Mouse (Mus musculus) forebrain, embryonic 10.5 days (tissue): ENCODE data around the gene Dcp1a. TPM values are rescaled to one million over a fixed set of nuclear protein-coding genes. Genes with fewer than 3 reads are reported as not detected.

ENCODE experiments used
- DNase-seq: peaks from one replicate; pipeline ENCODE4 v3.0.0-alpha.2; 2017; ENCODE audit warnings: low spot score; ENCODE audit errors: extremely low spot score
- H3K27ac ChIP-seq: fragments of 300-500 bp; sonication (generic); 2 replicates; pipeline ENCODE4 v1.5.1; 2016; ENCODE audit warnings: mild to moderate bottlenecking
- H3K27me3 ChIP-seq: fragments of 300-500 bp; sonication (generic); 2 replicates; pipeline ENCODE4 v1.6.1; 2016; ENCODE audit warnings: mild to moderate bottlenecking; ENCODE audit not compliant: poor library complexity, severe bottlenecking
- H3K36me3 ChIP-seq: fragments of 300-500 bp; sonication (generic); replicated peaks from 2 replicates; pipeline ENCODE4 v1.6.1; 2016; ENCODE audit warnings: mild to moderate bottlenecking, moderate library complexity
- H3K4me1 ChIP-seq: fragments of 300-500 bp; sonication (generic); 2 replicates; pipeline ENCODE4 v1.6.1; 2016
- H3K4me3 ChIP-seq: fragments of 300-500 bp; sonication (generic); 2 replicates; pipeline ENCODE4 v1.5.1; 2016; ENCODE audit warnings: mild to moderate bottlenecking, moderate library complexity
- H3K9me3 ChIP-seq: fragments of 300-500 bp; sonication (generic); 2 replicates; pipeline ENCODE4 v1.6.1; 2016; ENCODE audit warnings: mild to moderate bottlenecking, moderate library complexity
- WGBS: fragments of 180-500 bp; shearing (Covaris S2); methylation state at CpG from one replicate; pipeline ENCODE4 v1.1.7; 2016; 5-methylcytosine and 5-hydroxymethylcytosine counted together
- polyA plus RNA-seq: library from polyadenylated mRNA; unstranded; fragments of >200 nt; fragmentation: Nextera tagmentation; extraction: Ambion mirVana; gene quantifications from 2 replicates; pipeline ENCODE4 v1.2.1, GENCODE M21; 2016

The Dcp1a gene
- polyA plus RNA-seq, 1 experiment from 2014 or later: 33.8 TPM

DNA sequence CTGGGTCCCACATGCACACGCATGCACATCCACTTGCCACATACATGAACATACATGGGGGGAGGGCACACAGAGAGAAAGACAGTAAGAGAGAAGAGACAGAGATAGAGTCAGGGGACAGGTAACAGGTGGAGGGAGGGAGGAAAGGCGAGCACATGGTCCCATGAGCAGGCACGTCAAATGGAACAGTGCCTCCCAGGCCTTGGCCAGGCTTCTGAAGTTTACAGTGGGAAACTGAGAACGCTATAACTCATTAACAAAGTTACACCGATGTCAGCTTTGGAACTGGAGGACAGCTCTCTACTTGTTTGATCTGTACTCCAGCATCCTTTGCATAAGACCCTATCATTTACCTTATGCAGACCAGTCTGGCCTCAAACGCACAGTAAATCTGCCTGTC is 4.9 kb upstream of the Dcp1a start:
- Histone ChIP-seq H3K36me3 (no peaks in the 10 kb centered on the region), H3K9me3 (no peaks in the 10 kb centered on the region), H3K27ac (no peak overlapping the region), H3K4me1 (no peaks in the 10 kb centered on the region), H3K4me3 (no peak overlapping the region), H3K27me3 (no peaks in the 10 kb centered on the region)
- 84% methylated on average over 6 of the region's 6 CpGs for WGBS
- no peak for DNase-seq

DNA sequence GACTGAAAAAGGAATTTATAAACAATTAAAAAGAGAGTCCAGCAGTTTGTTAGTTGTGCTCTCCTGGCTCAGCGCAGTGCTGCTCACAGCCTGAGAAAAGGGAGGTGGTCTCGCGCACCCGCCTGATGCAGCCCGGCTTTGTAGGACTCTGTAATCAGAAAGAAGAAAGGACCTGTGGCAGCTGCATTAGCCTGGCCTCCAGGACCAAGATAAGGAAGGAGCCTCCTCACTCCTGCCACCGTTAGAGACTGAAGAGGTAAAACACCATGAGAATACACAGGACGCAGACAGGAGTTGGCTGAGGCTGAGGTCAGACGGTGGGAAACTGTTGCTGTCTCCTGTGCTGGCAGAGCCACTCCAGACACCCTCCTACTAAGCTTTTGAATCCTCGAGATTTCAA is 12.0 kb downstream of the Dcp1a start, which contains the start of gene Cacna1d:
Cacna1d (minus strand) TSS at position 114 of the 400 bp plus-strand sequence.
- peaks cover 93% of the 10 kb centered on the region for H3K36me3 ChIP-seq
- no peak within 1 kb of the TSS for H3K4me3 ChIP-seq
- 92% methylated on average over 9 of the region's 9 CpGs for WGBS
- H3K27ac ChIP-seq: no peak within 1 kb of the TSS
- H3K9me3 ChIP-seq: no peaks in the 10 kb centered on the region
- DNase-seq: no peak
- H3K27me3 ChIP-seq: no peaks in the 10 kb centered on the region
- no peaks in the 10 kb centered on the region for H3K4me1 ChIP-seq

- H3K4me1 ChIP-seq: no peaks in the 10 kb centered on the region
- H3K9me3 ChIP-seq: no peaks in the 10 kb centered on the region
- 86% methylated on average over 1 of the region's 1 CpGs for WGBS
- no peak overlapping the region for H3K4me3 ChIP-seq
- DNase-seq: no peak
- no peak overlapping the region for H3K27ac ChIP-seq
- no peaks in the 10 kb centered on the region for H3K27me3 ChIP-seq
- H3K36me3 ChIP-seq: peaks cover 93% of the 10 kb centered on the region
Measured at GRCm38 (mm10) chr14:30493276-30493675, 13.9 kb downstream of the Dcp1a start.

DNA sequence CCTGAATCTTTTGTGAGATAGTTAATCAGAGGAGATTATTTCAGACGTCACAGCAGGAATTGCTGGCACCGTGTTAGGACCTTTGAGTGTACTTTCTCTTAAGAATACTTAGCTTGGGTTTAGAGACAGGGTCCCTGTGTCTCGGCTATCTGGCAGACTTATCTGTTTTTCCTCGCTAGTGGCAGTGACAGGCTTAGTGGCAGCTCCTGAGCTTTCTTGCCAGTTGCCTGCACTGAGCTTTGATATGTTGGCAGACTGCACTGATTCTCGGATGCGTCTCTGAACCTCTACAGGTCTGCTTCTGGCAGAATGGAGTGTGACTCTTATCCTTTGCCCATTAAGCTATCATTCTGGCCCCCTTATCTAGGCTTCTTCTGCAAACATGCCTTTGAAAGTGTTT is 15.7 kb downstream of the Dcp1a start:
- 77% methylated on average over 6 of the region's 6 CpGs for WGBS
- Histone ChIP-seq H3K9me3 (no peaks in the 10 kb centered on the region), H3K4me1 (no peaks in the 10 kb centered on the region), H3K27ac (no peak overlapping the region), H3K36me3 (peaks cover 95% of the 10 kb centered on the region), H3K27me3 (no peaks in the 10 kb centered on the region), H3K4me3 (no peak overlapping the region)
- no peak for DNase-seq

DNA sequence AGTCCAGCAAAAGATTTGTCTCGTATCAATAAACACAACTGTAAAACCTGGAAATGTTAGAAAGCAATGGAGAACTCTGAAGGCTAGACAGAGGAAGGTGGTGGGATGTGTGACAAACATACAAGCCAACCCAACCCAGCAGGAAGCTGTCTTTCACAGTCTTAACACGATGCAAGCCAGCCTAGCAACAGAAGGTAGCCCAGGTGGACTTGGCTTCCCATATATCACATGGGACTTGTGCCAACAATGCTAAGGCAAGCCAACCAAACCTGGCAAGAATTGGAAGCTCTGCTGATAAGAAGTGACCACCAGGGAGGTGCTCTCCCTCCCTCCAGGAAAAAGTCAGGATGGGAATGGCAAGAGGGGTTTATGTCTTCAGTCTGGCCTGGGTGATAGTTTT is 18.9 kb downstream of the Dcp1a start:
- H3K27ac ChIP-seq: no peak overlapping the region
- WGBS: 92% methylated on average over 2 of the region's 2 CpGs
- H3K9me3 ChIP-seq: no peaks in the 10 kb centered on the region
- no peak overlapping the region for H3K4me3 ChIP-seq
- no peaks in the 10 kb centered on the region for H3K4me1 ChIP-seq
- no peaks in the 10 kb centered on the region for H3K27me3 ChIP-seq
- peaks cover 94% of the 10 kb centered on the region for H3K36me3 ChIP-seq
- DNase-seq: no peak

GRCm38 (mm10) chr14:30504990-30505389 is 25.7 kb downstream of the Dcp1a start:
- Histone ChIP-seq H3K36me3 (peaks cover 99% of the 10 kb centered on the region), H3K27ac (no peak overlapping the region), H3K4me1 (no peaks in the 10 kb centered on the region), H3K27me3 (no peaks in the 10 kb centered on the region), H3K4me3 (no peak overlapping the region), H3K9me3 (no peaks in the 10 kb centered on the region)
- DNase-seq: no peak
- WGBS: 94% methylated on average over 5 of the region's 5 CpGs

DNA sequence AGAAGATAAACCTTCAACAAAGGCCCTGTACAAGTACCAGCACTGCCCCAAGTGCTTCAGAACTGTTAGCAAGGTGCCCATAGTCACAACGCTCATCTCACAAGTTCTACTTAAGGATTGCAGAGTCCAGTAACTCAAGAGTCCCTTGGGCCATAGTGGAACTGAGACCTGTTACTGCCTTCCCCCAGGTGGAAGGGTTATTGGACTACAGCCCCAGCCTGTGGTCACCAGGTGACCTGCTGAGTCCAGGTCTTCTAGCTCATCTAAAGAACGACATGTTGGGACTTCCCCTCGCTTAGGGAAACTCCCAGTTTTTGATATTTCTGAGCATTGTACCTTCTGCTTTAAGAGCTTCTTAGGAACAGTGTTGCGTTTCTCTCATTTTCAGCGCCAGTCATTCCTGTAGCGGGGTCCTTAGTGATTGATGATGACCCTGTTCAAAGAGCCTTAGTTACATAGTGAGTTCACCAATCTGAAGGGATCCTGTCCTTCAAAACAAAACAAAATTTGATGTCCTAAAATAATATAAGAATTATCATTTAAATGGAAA is 31.0 kb downstream of the Dcp1a start:
- no peak for DNase-seq
- Histone ChIP-seq H3K9me3 (no peaks in the 10 kb centered on the region), H3K27me3 (no peaks in the 10 kb centered on the region), H3K4me3 (no peak overlapping the region), H3K27ac (no peak overlapping the region), H3K4me1 (no peaks in the 10 kb centered on the region), H3K36me3 (peaks cover 96% of the 10 kb centered on the region)
- WGBS: 95% methylated on average over 6 of the region's 6 CpGs

GRCm38 (mm10) chr14:30512896-30513295 is 33.6 kb downstream of the Dcp1a start:
- Histone ChIP-seq H3K27me3 (no peaks in the 10 kb centered on the region), H3K4me3 (no peak overlapping the region), H3K9me3 (no peaks in the 10 kb centered on the region), H3K27ac (no peak overlapping the region), H3K4me1 (no peaks in the 10 kb centered on the region), H3K36me3 (peaks cover 91% of the 10 kb centered on the region)
- WGBS: 90% methylated on average over 5 of the region's 5 CpGs
- DNase-seq: no peak

DNA sequence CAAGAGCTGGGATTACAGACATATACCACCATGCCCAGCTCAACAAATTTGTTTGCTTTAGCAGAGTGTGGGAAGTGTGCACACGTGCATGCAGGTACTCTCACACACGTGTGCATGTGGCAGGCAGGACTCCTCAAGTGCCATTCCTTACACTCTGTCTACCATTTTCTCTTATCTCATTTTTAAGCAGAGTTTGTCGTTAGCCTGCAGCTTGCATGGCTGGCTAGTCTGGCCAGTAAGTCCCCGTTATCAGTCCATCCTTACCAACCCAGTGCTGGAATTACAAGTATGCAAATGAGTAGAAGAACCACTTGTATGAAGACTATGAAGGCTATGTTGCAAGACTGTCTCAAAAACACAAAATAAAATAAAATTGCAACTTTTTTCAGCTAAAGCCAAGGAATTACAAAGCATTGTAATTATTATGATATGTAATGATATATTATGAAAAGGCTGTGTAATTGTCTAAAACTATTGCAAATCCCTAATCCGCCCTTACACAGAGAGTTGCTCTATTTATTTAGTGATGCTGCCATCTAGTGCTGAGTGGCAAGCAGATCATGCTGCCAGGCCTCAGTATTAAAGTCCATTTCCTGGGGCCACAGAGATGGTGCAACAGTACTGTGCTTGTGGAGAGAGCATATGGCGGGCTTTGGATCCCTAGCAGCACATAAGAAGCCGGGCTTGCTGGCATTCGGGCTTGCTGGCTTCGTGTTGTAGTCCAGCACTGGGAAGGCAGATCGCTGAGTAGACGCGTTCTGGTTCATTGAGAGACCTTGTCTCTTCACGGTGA is 36.8 kb downstream of the Dcp1a start:
- 91% methylated on average over 13 of the region's 13 CpGs for WGBS
- no peak for DNase-seq
- Histone ChIP-seq H3K9me3 (no peaks in the 10 kb centered on the region), H3K36me3 (peaks cover 94% of the 10 kb centered on the region), H3K4me3 (no peak overlapping the region), H3K4me1 (no peaks in the 10 kb centered on the region), H3K27ac (no peak overlapping the region), H3K27me3 (no peaks in the 10 kb centered on the region)

- Histone ChIP-seq H3K36me3 (peaks cover 94% of the 10 kb centered on the region), H3K4me3 (no peak overlapping the region), H3K9me3 (no peaks in the 10 kb centered on the region), H3K27me3 (no peaks in the 10 kb centered on the region), H3K4me1 (no peaks in the 10 kb centered on the region), H3K27ac (no peak overlapping the region)
- WGBS: 95% methylated on average over 5 of the region's 5 CpGs
- DNase-seq: no peak
Measured at GRCm38 (mm10) chr14:30519323-30519722, 40.0 kb downstream of the Dcp1a start.

GRCm38 (mm10) chr14:30523356-30523755 is 44.0 kb downstream of the Dcp1a start:
- Histone ChIP-seq H3K9me3 (no peaks in the 10 kb centered on the region; the same call in 1 of the 2 replicates), H3K4me3 (no peak overlapping the region), H3K36me3 (peaks cover 99% of the 10 kb centered on the region), H3K27me3 (no peaks in the 10 kb centered on the region), H3K4me1 (no peaks in the 10 kb centered on the region), H3K27ac (no peak overlapping the region)
- no peak for DNase-seq
- WGBS: 88% methylated on average over 6 of the region's 6 CpGs

- Histone ChIP-seq H3K36me3 (peaks cover 58% of the 10 kb centered on the region), H3K27me3 (no peaks in the 10 kb centered on the region), H3K9me3 (no peaks in the 10 kb centered on the region; the same call in 1 of the 2 replicates), H3K27ac (no peak overlapping the region), H3K4me3 (no peak overlapping the region), H3K4me1 (peaks cover 8% of the 10 kb centered on the region; the same call in 1 of the 2 replicates)
- WGBS: 92% methylated on average over 10 of the region's 10 CpGs
- DNase-seq: no peak
Measured at GRCm38 (mm10) chr14:30528392-30528791, 49.1 kb downstream of the Dcp1a start.

DNA sequence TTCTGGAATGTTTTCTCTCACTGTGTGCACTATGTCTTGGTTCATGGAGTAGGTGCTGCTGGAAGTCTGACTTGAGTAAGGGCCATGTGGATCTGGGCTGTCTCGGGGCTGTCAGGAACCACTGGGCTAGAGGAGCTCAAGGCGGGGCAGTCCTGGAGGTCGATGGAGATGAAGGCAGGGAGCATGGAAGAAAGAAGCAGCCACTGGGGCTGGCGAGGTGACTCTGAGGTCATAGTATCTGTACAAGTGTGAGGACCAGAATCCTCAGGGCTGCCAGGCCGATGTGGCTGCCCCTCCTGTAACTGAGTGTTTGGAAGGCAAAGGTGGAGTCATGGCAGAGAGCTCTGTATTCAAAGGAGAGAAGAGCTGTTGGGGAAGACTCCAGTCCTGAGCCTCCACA is 49.6 kb downstream of the Dcp1a start:
- no peaks in the 10 kb centered on the region; the same call in 1 of the 2 replicates for H3K9me3 ChIP-seq
- H3K4me1 ChIP-seq: peaks cover 8% of the 10 kb centered on the region; the same call in 1 of the 2 replicates
- no peak overlapping the region for H3K4me3 ChIP-seq
- WGBS: 90% methylated on average over 5 of the region's 5 CpGs
- H3K27ac ChIP-seq: no peak overlapping the region
- H3K36me3 ChIP-seq: peaks cover 52% of the 10 kb centered on the region
- no peaks in the 10 kb centered on the region for H3K27me3 ChIP-seq
- DNase-seq: no peak
